Mouse (Mus musculus): ENCODE data around the gene Zbed4. TPM values are rescaled to one million over a fixed set of nuclear protein-coding genes. Genes with fewer than 3 reads are reported as not detected.
"Not testable (repeated sequence)": the region's sequence is repeated elsewhere in the genome, so short reads cannot be mapped to it uniquely, and the experiment has no call there.

Zbed4 gene
- total RNA-seq (2021), result 10 to 100 TPM; 14.2 to 14.8 TPM
- long read RNA-seq, experiment 1, full-length matches to known transcripts, result 2 of 6 reads
- long read RNA-seq, experiment 1, partial matches to known transcripts, result 0 of 6 reads
- long read RNA-seq, experiment 1, other reads (novel, unspliced or antisense), result 4 of 6 reads
- long read RNA-seq, experiment 2, full-length matches to known transcripts, result 2 of 10 reads
- long read RNA-seq, experiment 2, partial matches to known transcripts, result 0 of 10 reads
- long read RNA-seq, experiment 2, other reads (novel, unspliced or antisense), result 8 of 10 reads

DNA sequence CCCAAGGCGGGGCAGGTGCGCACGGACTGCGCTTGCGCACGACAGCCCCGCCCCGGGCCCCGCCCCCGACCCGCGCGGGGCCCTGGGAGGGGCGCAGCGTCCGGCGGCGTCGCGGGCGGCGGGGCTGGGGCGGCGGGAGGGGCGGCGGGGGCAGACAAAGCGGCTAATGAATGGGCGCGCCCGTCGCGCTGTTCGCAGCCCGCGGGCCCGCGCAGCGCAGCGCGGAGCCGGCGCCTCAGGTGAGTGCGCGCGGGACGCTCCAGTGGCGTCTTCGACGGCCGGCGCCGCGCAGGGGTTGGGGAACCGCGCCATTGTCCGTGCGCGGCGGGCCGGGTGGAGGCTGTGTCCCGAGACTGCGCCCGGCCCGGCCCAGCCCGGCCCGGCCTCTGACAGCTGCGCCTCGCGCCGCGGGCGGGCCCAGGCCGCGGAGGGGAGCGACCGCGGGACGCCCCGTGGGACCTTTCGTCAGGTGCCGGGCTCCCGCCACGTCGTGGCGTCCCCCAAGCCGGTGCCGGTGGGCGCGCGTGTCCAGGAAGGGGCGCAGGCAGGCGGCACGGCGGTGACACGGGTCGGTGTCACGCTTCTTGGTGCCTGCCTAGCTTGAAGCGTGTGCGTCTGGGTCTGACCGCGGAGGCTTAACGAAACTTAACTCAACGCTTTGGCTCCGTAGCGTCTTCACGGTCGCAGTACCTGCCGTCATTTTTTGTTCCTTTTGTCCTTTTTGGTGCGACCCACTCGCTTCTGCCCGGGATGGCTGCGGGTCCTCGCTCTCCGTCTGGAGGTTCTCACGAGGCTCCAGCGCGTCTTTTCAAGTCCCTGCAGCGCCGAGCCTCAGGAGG is at the start of gene Zbed4:
Gene Zbed4, plus strand, starts transcription at position 97 of the 839 bp plus-strand sequence.
- DNase-seq (ENCODE audit: low spot score in 2 of 2), result peak; percentile 20 to 48

GRCm38 (mm10) chr15:88702501-88702900 is 49.0 kb upstream of the Zbed4 start:
- DNase-seq (ENCODE audit: low spot score in 2 of 2), result no peak

DNA sequence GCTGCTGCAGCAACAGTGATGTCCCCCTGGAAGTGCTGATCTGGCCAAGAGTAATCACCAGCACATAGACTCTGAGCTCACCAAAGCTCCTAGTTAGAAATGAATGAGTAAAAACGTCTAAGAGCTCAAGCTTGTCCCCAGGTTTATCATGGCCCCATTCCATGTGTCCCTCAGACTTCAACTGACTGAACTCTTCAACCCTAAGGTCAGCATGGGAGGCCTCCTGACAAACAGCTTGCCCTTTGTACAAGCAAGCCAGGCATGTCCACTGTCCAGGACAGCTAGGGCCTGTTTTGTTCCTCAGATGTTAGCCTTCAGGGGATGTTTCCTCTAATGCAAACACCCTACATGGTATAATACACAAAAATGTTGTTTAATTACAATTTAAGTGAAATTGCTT is 47.2 kb upstream of the Zbed4 start:
- no peak for DNase-seq (ENCODE audit: low spot score in 2 of 2)

GRCm38 (mm10) chr15:88706320-88706719 is 45.1 kb upstream of the Zbed4 start:
- no peak for DNase-seq (ENCODE audit: low spot score in 2 of 2)

- not testable (repeated sequence) for DNase-seq (ENCODE audit: low spot score in 2 of 2)
Observed at GRCm38 (mm10) chr15:88706987-88707386, 44.5 kb upstream of the Zbed4 start.

DNA sequence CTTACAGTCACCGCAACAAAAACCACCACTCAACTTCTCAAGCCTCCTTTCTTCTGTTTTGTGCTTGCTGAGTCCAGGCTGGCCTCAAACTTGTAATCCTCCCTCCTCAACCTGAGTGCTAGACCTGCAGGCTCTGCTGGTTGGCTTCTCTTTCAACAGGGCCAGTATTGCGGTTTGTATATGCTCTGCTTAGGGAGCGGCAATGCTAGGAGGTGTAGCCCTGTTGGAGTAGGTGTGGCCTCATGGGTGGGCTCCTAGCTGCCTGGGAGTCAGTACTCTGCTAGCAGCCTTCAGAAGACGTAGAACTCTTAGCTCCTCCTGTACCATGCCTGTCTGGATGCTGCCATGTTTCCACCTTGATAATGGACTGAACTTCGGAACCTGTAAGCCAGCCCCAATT is 43.3 kb upstream of the Zbed4 start:
- DNase-seq (ENCODE audit: low spot score in 2 of 2), result no peak

GRCm38 (mm10) chr15:88708657-88709511 is 42.6 kb upstream of the Zbed4 start:
- no peak for DNase-seq (ENCODE audit: low spot score in 2 of 2)

DNA sequence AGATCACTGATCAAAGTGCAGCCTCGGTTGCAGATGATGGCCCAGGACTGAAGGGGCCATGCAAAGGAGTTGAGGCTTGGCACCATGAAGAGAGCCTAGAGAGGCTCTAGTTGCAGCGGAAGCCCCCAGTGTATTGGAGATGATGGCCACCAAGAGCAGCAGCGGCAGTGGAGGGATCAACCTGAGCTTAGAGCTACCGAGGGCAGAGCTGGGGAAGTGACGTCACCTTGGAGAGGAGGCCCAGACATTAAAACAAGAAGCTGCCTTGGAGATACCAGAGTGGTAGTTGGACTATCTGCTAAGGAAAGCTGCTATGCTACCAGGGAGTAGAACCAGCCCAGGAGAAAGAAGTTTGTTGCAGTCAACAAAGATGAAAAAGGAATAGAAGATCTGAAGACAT is 41.6 kb upstream of the Zbed4 start:
- DNase-seq (ENCODE audit: low spot score in 2 of 2), result no peak

DNA sequence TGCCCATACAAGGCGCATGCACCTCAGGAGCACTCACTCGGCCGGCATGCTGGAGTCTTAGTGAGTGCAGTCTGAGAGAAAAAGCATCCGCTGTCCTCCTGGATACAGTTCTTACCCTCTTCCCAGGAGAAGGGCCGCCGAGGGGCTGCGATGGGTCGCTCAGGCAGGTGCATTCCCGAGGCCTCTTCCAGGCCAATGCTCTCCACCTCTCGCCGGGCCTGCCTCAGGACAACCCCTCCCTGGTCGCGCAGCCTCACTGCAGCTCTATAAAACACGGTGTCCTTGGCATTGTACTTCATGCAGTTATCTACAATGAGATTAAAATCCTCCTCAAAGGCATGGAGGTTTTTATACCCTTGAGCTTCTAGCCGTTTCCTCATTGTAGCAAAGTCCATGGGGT is 39.0 kb upstream of the Zbed4 start:
- no peak for DNase-seq (ENCODE audit: low spot score in 2 of 2)

DNA sequence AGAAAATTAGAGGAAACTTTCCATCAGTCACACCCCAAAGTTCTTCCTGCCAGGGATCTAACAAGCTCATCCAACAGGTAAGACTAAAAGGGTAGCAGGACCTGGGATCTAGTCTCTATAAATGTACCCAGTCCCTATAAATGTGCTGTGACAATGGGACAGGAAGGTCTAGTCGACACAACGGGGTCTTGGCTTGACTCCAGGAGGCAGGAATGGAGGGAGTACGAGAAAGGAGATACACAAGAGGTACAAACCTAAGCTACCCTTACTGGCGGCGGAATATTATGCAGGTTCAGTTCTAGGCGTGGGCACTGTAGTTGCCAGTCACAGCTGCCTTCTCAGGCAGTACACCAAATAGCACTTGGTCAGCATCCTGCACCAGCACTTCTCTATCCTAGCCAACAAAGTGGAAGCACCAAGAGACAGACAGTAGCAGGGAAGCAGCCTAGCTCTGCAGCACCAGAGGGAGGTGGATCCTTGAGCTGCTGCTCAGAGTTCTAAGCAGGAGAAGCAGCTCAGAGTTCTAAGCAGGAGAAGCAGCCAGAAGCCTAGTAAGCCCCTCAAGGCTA is 37.4 kb upstream of the Zbed4 start:
- DNase-seq (ENCODE audit: low spot score in 2 of 2), result no peak

DNA sequence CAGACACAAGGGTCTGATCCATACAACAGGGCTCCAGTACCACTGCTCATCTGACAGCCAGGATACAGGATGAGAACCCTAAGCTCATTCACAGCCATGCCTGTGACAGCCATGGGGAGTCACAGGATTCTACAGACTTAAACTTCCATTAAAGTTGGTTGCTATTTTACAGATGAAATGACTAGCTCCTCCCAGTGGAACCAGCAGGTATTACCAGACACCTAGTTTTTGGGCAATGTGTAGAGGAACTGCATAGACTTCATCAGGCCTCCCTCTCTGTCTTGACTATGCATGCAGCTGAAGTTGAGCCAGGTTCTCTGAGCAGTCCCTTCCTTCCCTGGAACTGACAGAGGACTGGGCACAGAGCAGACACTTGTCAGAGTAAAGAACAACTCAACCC is 35.1 kb upstream of the Zbed4 start:
- DNase-seq (ENCODE audit: low spot score in 2 of 2), result no peak

- no peak for DNase-seq (ENCODE audit: low spot score in 2 of 2)
Observed at GRCm38 (mm10) chr15:88717239-88717638, 34.2 kb upstream of the Zbed4 start.

- DNase-seq (ENCODE audit: low spot score in 2 of 2), result no peak
Observed at GRCm38 (mm10) chr15:88723205-88723604, 28.3 kb upstream of the Zbed4 start.

- no peak for DNase-seq (ENCODE audit: low spot score in 2 of 2)
Observed at GRCm38 (mm10) chr15:88724311-88724710, 27.1 kb upstream of the Zbed4 start.

DNA sequence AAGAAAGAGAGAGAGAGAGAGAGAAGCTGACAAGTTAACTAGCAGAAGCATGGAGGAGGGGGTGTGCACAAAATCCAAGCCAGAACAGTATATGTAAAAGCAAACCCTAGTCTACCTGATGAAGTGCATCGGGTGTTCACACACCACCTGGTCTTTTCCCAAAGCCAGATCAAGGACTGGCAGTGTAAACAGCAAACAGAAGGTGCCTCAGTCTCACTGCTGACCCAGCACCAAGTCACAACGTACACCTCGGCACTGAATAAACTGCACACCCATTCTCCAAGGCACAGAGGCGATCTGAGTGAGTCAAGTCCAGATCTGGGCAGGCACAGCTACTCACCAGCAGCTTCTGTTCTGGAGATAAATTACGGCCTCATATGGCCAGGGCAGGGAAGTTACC is 26.4 kb upstream of the Zbed4 start:
- DNase-seq (ENCODE audit: low spot score in 2 of 2), result no peak

GRCm38 (mm10) chr15:88727204-88727603 is 24.3 kb upstream of the Zbed4 start:
- no peak for DNase-seq (ENCODE audit: low spot score in 2 of 2)

DNA sequence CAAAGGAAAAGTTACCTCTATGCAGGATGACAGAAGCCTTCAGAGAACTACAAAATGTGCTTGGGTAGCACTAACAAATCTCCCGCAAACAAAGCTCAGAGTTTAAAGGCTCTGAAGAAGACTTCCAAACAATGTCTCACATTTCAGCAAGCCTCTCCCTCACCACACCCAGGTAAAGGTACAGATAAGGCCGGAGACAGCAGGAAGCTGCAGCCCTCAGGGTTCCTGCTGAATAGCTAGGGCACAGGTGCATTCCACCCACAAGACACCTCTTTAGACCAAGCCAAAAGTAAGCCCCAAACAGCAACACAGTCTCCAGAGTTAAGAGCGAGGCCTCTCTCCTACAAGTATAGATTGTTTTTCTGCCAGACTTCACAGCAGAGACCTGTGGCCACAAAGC is 20.7 kb upstream of the Zbed4 start:
- no peak for DNase-seq (ENCODE audit: low spot score in 2 of 2)

GRCm38 (mm10) chr15:88732405-88733020 is 18.9 kb upstream of the Zbed4 start:
- DNase-seq (ENCODE audit: low spot score in 2 of 2), result no peak

- DNase-seq (ENCODE audit: low spot score in 2 of 2), result peak; percentile 68 to 75
Observed at GRCm38 (mm10) chr15:88733041-88733751, 18.3 kb upstream of the Zbed4 start.

Data from gastrocnemius, postnatal 4 days (tissue).